Mouse (Mus musculus) megakaryocyte, adult 5-6 weeks (primary cell): Measurements from ENCODE around the gene Hsdl2. TPM values are rescaled to one million over a fixed set of nuclear protein-coding genes. Genes with fewer than 3 reads are reported as not detected.
A peak's percentile ranks its signal among the peaks of the same experiment; 100 is the strongest.
"Not testable (repeated sequence)": the region's sequence is repeated elsewhere in the genome, so short reads cannot be mapped to it uniquely, and the experiment has no call there.

Source experiments
- ATAC-seq: 2 replicates; pipeline ENCODE4 v1.8.0; 2016; ENCODE audit warnings: mild to moderate bottlenecking, inconsistent platforms; ENCODE audit not compliant: poor library complexity, severe bottlenecking
- total RNA-seq, 2 experiments: library from RNA; stranded (forward) in 1 of 2; stranded (reverse) in 1 of 2; fragments of 153-499, 151-499 nt in 1 of 2; fragments of 221-1000, 200-1000 nt in 1 of 2; gene quantifications; 2 replicates each; pipeline versions ENCODE4 v1.2.3 to v1.2.4; 2015 to 2017

Hsdl2 gene
- total RNA-seq, 2 experiments from 2014 or later, result 22.3 to 23.5 TPM

GRCm38 (mm10) chr4:59564128-59564527, 17.2 kb upstream of the Hsdl2 start:
- ATAC-seq, result no peak

- ATAC-seq, result peak; percentile 66
Observed at GRCm38 (mm10) chr4:59565571-59566188, 15.7 kb upstream of the Hsdl2 start.

DNA sequence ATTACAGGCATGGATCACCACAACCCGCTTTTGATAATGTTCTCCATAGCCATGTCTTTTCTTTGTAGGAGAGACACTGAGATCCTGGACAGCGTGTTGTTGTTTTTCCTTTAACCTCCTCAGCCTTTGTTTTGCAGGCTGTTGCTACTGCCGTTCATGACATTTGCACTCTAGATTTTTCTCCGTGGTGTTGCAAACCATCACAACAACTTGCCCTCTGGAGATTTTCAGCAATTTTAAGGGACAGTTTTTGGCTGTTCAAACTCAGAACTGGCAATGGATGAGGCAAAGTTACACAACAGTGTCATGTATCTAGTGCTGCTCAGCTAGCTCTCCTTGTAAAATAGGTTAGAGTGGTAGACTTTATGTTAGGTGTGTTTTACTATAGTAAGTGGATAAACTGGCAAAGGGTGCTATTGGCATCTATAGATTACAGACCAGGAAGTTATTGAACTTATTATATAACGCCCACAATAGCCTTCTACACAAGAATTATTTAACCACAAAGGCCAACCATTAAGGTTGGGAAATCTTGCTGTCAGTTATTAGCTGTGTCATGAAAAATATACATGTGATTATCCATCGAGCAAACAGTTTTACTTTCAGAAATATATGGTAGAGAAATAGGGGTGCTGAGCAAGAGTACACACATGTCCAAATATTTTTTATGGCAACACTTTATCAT, 13.6 kb upstream of the Hsdl2 start:
- no peak for ATAC-seq

GRCm38 (mm10) chr4:59569538-59569937, 11.8 kb upstream of the Hsdl2 start:
- ATAC-seq, result peak; percentile 80

- ATAC-seq, result not testable (repeated sequence)
Observed at GRCm38 (mm10) chr4:59570519-59570918, 10.8 kb upstream of the Hsdl2 start.

DNA sequence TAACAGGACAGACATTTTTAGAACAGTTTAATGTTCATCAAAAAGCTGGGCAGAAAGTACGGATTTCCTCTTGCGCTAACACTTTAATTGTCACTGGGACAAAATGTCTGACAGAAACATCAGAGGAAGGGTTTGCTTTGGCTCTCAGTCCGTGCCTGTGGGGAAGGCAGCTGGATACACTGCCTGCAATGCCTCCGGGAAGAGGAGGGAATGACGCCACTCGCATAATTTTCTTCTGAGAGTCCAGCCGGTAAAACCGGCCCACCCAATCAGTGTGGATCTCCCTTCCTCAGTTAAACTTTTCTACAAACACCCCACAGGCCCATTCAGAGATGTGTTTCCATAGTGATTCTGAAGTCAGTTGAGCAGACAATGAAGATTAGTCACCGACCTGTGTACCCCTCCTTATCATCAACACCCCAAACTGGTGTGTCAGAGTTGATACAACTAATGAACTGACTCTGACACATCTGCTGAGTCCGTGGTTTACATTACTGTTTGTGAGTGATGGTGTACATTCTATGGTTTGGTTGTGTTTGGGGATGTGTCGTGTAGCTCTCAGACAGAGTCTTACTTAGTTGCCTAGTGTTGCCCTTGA, 8.7 kb upstream of the Hsdl2 start:
- ATAC-seq, result no peak

- peak; percentile 84 for ATAC-seq
Observed at GRCm38 (mm10) chr4:59575184-59575958, 6.0 kb upstream of the Hsdl2 start.

DNA sequence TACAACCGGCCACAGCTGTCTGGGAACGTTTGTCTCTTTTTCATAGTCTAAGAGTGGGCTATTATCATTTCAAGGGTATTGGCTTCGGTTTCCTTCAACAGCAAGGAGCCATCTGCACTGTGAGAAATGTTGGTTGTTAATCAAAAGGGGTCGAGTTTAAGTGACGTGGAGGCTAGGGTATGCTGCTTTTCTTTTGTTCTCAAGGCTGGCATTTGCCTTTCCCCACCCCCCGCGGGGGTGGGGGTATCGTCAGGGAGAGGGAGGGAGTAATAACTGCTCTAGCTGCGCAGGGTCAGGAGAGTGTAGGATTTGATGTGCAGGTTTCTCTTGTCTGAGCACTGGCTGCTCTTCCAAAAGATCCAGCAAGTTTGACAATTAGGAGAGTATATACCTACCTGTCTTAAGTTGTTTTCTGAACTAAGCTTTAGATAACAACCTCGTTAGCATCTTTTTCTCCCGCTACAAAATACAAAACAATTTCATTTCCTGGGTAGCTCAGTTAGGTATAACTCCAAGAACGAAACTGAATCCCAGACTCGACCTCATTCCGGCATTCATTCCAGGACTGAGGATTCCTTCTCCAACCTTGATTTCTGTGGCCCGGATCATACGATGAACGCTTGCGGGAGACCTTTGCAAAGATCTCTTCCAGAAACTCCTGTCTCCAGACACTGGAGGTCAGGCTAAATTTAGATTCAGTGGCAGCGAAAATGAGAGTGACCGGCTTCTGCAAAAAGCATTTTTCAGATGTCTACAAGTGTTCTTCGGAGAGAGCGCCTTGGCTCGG, 675 bp upstream of the Hsdl2 start:
- ATAC-seq, result no peak; the same call in 1 of the 2 replicates

DNA sequence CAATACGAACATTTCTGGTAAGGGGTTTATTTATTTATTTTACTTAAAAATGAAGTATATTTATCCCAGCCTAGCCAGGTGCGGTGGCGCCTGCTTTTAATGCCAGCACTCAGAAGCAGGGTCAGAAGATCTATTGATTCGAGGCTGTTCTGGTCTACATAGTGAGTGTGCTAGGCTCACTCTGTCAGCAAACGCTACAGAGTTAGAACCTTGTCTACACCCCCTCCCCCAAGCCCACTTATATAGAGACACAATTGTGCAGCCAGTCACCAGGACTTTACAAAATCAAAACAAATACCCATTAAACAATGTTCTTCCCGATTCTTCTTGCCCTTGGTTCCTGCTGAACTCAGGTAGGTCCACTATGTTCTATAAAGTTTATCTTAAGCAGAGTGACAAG, 823 bp downstream of the Hsdl2 start:
- no peak for ATAC-seq

DNA sequence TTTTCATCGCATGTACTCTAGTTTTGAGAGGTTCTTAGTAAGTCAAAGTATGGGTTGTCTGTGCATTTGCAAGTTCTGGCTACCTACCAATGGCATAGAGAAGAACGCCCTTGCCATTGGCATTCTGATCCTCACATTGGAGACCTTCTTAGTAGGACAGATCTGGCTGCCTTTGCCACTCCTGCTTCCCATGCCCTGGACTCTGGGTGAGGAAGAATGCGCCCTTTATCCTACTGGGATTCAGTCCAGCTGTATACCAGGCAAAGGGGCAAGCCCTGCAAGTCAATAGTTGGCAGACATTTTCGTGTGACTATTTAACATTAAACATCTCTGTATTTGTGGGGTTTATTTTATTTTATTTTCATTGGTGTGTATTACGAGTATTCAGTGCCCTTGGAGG, 3.7 kb downstream of the Hsdl2 start:
- ATAC-seq, result no peak

- ATAC-seq, result 0 out of 2 replicates have a peak, but pooled peaks have one; percentile 24
Observed at GRCm38 (mm10) chr4:59587215-59587871, 6.0 kb downstream of the Hsdl2 start.

DNA sequence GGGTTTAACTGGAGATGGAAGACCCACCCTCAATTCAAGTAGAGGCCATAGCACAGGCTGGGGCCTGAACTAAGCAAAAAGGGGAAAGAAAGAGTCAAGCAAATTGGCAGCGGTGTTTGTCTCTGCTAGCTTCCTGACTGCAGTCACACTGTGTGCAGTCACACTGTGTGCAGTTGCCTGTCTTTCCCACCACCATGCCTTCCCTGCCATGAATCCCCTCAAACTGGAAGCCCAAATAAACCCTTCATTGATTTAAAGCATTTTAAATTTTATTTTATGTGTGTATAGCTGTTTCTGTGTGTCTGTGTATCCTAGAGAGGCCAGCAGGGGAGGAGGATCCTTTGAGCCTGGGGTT, 6.5 kb downstream of the Hsdl2 start:
- no peak for ATAC-seq

DNA sequence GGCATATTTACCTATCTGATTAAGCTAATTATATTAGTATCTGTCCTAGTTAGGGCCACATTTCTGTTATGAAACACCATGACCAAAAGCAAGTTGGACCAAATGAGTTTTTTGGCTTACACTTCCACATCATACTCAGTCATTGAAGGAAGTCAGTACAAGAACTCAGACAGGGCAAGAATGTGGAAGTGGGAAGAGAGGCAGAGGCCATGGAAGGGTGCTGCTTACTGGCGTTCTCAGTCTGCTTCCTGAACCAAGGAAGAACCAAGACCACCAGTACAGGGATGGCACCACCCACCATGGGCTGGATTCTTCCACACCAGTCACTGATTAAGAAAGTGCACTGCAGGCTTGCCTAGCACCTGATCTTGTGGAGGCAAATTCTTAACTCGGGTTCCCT, 13.3 kb downstream of the Hsdl2 start:
- ATAC-seq, result peak; percentile 66

GRCm38 (mm10) chr4:59596556-59596955, 15.2 kb downstream of the Hsdl2 start:
- peak; percentile 42 for ATAC-seq

- no peak for ATAC-seq
Observed at GRCm38 (mm10) chr4:59602704-59603103, 21.3 kb downstream of the Hsdl2 start.

GRCm38 (mm10) chr4:59604892-59605291, 23.5 kb downstream of the Hsdl2 start:
- no peak for ATAC-seq

- no peak for ATAC-seq
Observed at GRCm38 (mm10) chr4:59605501-59605900, 24.1 kb downstream of the Hsdl2 start.

DNA sequence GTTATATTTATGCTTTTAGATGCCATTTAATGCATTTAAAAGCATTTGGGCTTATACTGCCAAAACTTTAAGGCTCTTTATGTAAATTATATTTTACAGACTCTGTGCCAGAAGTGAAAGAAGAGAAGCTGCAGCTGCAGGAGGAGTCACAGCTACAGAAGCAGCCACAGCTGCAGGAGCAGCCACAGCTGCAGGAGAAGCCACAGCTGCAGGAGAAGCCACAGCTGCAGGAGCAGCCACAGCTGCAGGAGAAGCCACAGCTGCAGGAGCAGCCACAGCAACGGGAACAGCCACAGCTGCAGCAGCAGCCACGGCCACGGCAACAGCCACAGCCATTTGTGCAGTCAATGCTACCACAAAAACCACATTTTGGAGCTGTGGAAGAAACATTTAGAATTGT, 29.0 kb downstream of the Hsdl2 start:
- no peak for ATAC-seq

- ATAC-seq, result peak; percentile 54; the same call in 1 of the 2 replicates
Observed at GRCm38 (mm10) chr4:59614986-59615385, 33.6 kb downstream of the Hsdl2 start.

DNA sequence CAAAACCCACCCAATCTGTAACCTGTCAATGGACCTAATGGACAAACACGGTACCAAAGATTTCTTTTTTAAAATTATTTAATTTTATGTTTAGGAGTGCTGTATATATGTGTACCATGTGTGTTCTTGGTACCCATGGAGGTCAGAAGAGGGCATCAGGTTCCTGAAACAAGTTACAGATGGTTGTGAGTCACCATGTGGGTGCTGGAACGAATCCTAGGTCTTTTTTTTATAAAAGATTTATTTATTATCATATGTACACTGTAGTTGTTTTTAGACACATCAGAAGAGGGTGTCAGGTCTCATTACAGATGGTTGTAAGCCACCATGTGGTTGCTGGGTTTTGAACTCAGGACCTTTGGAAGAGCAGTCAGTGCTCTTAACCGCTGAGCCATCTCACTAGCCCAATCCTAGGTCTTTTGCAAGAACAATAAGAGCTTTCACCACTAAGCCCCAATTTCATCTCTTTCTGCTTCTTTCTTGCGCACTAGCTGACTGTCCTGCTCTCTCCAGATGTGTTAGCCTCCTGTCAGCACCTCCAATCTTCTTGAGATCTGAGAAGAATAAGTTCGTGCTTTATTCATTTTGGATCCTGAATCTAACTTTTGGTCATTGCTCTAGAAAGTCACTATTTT, 38.4 kb downstream of the Hsdl2 start:
- ATAC-seq, result no peak
